Mouse (Mus musculus) forebrain, postnatal 0 days (tissue): Measurements from ENCODE around the gene Sec14l4. TPM values are rescaled to one million over a fixed set of nuclear protein-coding genes. Genes with fewer than 3 reads are reported as not detected.
"Not testable (repeated sequence)": the region's sequence is repeated elsewhere in the genome, so short reads cannot be mapped to it uniquely, and the experiment has no call there.

Source experiments
- ATAC-seq: fragments of 200-750 bp; cut with Nextera tagmentation; 2 replicates; pipeline ENCODE4 v1.8.0; 2017; ENCODE audit warnings: mild to moderate bottlenecking, moderate library complexity
- DNase-seq: peaks from one replicate; pipeline ENCODE4 v3.0.0-alpha.2; 2015
- H3K27ac ChIP-seq: fragments of 300-500 bp; sonication (generic); 2 replicates; pipeline ENCODE4 v1.5.1; 2014; ENCODE audit warnings: low read depth, mild to moderate bottlenecking, antibody characterized with exemption, low read length, moderate library complexity, mixed read lengths
- H3K27me3 ChIP-seq: fragments of 300-500 bp; sonication (generic); 2 replicates; pipeline ENCODE4 v1.6.1; 2014; ENCODE audit warnings: mild to moderate bottlenecking, low read length, mixed read lengths; ENCODE audit not compliant: insufficient read depth
- H3K36me3 ChIP-seq: fragments of 300-500 bp; sonication (generic); 2 replicates; pipeline ENCODE4 v1.6.1; 2014; ENCODE audit warnings: mild to moderate bottlenecking, moderate library complexity; ENCODE audit not compliant: insufficient read depth
- H3K4me1 ChIP-seq: fragments of 300-500 bp; sonication (generic); 2 replicates; pipeline ENCODE4 v1.6.1; 2014; ENCODE audit warnings: antibody characterized with exemption; ENCODE audit not compliant: insufficient read depth
- H3K4me2 ChIP-seq: fragments of 300-500 bp; sonication (generic); 2 replicates; pipeline ENCODE4 v1.6.1; 2014; ENCODE audit warnings: low read depth, mild to moderate bottlenecking, moderate library complexity
- H3K4me3 ChIP-seq: fragments of 300-500 bp; sonication (generic); 2 replicates; pipeline ENCODE4 v1.5.1; 2014; ENCODE audit warnings: low read depth, low read length, mixed read lengths
- H3K9ac ChIP-seq: fragments of 300-500 bp; sonication (generic); 2 replicates; pipeline ENCODE4 v1.6.1; 2014; ENCODE audit warnings: mild to moderate bottlenecking
- H3K9me3 ChIP-seq: fragments of 300-500 bp; sonication (generic); 2 replicates; pipeline ENCODE4 v1.6.1; 2016; ENCODE audit warnings: low read length
- CTCF ChIP-seq: sonication (generic); IDR thresholded peaks from 2 replicates; pipeline ENCODE4 v1.5.1; 2016; ENCODE audit warnings: antibody characterized with exemption, control low read depth, low read depth
- WGBS: fragments of 180-500 bp; shearing (Covaris S2); extraction: QIAGEN DNeasy Blood & Tissue Kit; methylation state at CpG from one replicate; pipeline ENCODE4 v1.1.7; 2014; 5-methylcytosine and 5-hydroxymethylcytosine counted together
- polyA plus RNA-seq: library from polyadenylated mRNA; unstranded; fragments of >200 nt; fragmentation: Nextera tagmentation; extraction: Ambion mirVana; gene quantifications from 2 replicates; pipeline ENCODE4 v1.2.1, GENCODE M21; 2015
- total RNA-seq: library from RNA; depleted of rRNA; stranded (reverse); fragments of >200 nt; gene quantifications from 2 replicates; pipeline ENCODE4 v1.2.3, GENCODE M21; 2014

Sec14l4 gene
- total and polyA plus RNA-seq, 2 experiments from 2014 or later, result not detected

GRCm38 (mm10) chr11:4001603-4002002, 29.7 kb upstream of the Sec14l4 start:
- Histone ChIP-seq H3K4me3 (no peak overlapping the region), H3K27me3 (peaks cover 35% of the 10 kb centered on the region), H3K36me3 (no peaks in the 10 kb centered on the region), H3K4me1 (no peaks in the 10 kb centered on the region), H3K9ac (no peak overlapping the region), H3K4me2 (no peak overlapping the region), H3K9me3 (no peaks in the 10 kb centered on the region), H3K27ac (no peak overlapping the region)
- DNase-seq, result peak; percentile 85
- peak; percentile 87 for TF ChIP-seq CTCF
- 8% methylated on average over 5 of the region's 5 CpGs for WGBS
- peak; percentile 51; the same call in 1 of the 2 replicates for ATAC-seq

- no peak for ATAC-seq
- Histone ChIP-seq H3K4me3 (no peak overlapping the region), H3K9ac (no peak overlapping the region), H3K4me2 (no peak overlapping the region), H3K4me1 (no peaks in the 10 kb centered on the region), H3K36me3 (no peaks in the 10 kb centered on the region), H3K27ac (no peak overlapping the region), H3K27me3 (peaks cover 1% of the 10 kb centered on the region; the same call in 1 of the 2 replicates), H3K9me3 (no peaks in the 10 kb centered on the region)
- no peak for DNase-seq
- 73% methylated on average over 5 of the region's 5 CpGs for WGBS
- no peak for TF ChIP-seq CTCF
Measured at GRCm38 (mm10) chr11:4005220-4005805, 25.9 kb upstream of the Sec14l4 start.

GRCm38 (mm10) chr11:4006462-4006861, 24.8 kb upstream of the Sec14l4 start:
- Histone ChIP-seq H3K27ac (no peak overlapping the region), H3K36me3 (no peaks in the 10 kb centered on the region), H3K9ac (no peak overlapping the region), H3K4me3 (no peak overlapping the region), H3K27me3 (no peaks in the 10 kb centered on the region), H3K4me2 (no peak overlapping the region), H3K9me3 (no peaks in the 10 kb centered on the region), H3K4me1 (no peaks in the 10 kb centered on the region)
- DNase-seq, result no peak
- WGBS, result 86% methylated on average over 3 of the region's 3 CpGs
- TF ChIP-seq CTCF, result peak; percentile 64
- ATAC-seq, result no peak

GRCm38 (mm10) chr11:4012616-4013015, 18.6 kb upstream of the Sec14l4 start:
- DNase-seq (no peak), ATAC-seq (no peak)
- H3K9ac ChIP-seq, result no peak overlapping the region
- no peaks in the 10 kb centered on the region for H3K36me3 ChIP-seq
- no peak overlapping the region for H3K27ac ChIP-seq
- no peak for TF ChIP-seq CTCF
- WGBS, result 42% methylated on average over 1 of the region's 1 CpGs
- H3K4me1 ChIP-seq, result no peaks in the 10 kb centered on the region
- no peak overlapping the region for H3K4me3 ChIP-seq
- H3K27me3 ChIP-seq, result no peaks in the 10 kb centered on the region
- peaks cover 9% of the 10 kb centered on the region; the same call in 1 of the 2 replicates for H3K9me3 ChIP-seq
- H3K4me2 ChIP-seq, result no peak overlapping the region

GRCm38 (mm10) chr11:4015796-4016195, 15.5 kb upstream of the Sec14l4 start:
- not testable (repeated sequence) for H3K4me2 ChIP-seq, H3K9me3 ChIP-seq, H3K36me3 ChIP-seq, H3K4me1 ChIP-seq, ATAC-seq, H3K4me3 ChIP-seq, DNase-seq, H3K27me3 ChIP-seq, H3K27ac ChIP-seq, H3K9ac ChIP-seq
- WGBS, result 92% methylated on average over 14 of the region's 14 CpGs

GRCm38 (mm10) chr11:4022111-4022510, 9.2 kb upstream of the Sec14l4 start:
- not testable (repeated sequence) for H3K4me2 ChIP-seq, H3K4me1 ChIP-seq, H3K4me3 ChIP-seq, H3K27ac ChIP-seq, H3K36me3 ChIP-seq, H3K9me3 ChIP-seq, H3K27me3 ChIP-seq, DNase-seq, ATAC-seq, H3K9ac ChIP-seq
- 91% methylated on average over 13 of the region's 13 CpGs for WGBS

GRCm38 (mm10) chr11:4023321-4023720, 7.9 kb upstream of the Sec14l4 start:
- H3K4me1 ChIP-seq, result no peaks in the 10 kb centered on the region
- H3K4me2 ChIP-seq, result no peak overlapping the region
- 74% methylated on average over 2 of the region's 2 CpGs for WGBS
- no peak overlapping the region for H3K9ac ChIP-seq
- no peaks in the 10 kb centered on the region for H3K27me3 ChIP-seq
- no peak for TF ChIP-seq CTCF
- H3K27ac ChIP-seq, result no peak overlapping the region
- H3K4me3 ChIP-seq, result no peak overlapping the region
- ATAC-seq (no peak), DNase-seq (no peak)
- H3K36me3 ChIP-seq, result no peaks in the 10 kb centered on the region
- H3K9me3 ChIP-seq, result no peaks in the 10 kb centered on the region

GRCm38 (mm10) chr11:4027066-4027465, 4.2 kb upstream of the Sec14l4 start:
- Histone ChIP-seq H3K36me3 (no peaks in the 10 kb centered on the region), H3K4me3 (no peak overlapping the region), H3K4me2 (no peak overlapping the region), H3K9ac (no peak overlapping the region), H3K9me3 (no peaks in the 10 kb centered on the region), H3K27ac (no peak overlapping the region), H3K27me3 (no peaks in the 10 kb centered on the region; the same call in 1 of the 2 replicates), H3K4me1 (no peaks in the 10 kb centered on the region)
- TF ChIP-seq CTCF, result no peak
- DNase-seq, result no peak
- ATAC-seq, result no peak
- WGBS, result 84% methylated on average over 8 of the region's 8 CpGs
